Mouse (Mus musculus) CH12.LX (cell line): Measurements from ENCODE around the gene Igfbp1.

ENCODE experiments used
- CHD2 ChIP-seq: IDR thresholded peaks from 2 replicates; pipeline ENCODE4 v1.6.1; 2011; ENCODE audit warnings: low read length, improper control_type of control experiment
- CTCF ChIP-seq, 2 experiments: IDR thresholded peaks in 1 of 2; conservative IDR thresholded peaks in 1 of 2; 2 replicates each; pipeline ENCODE4 v1.5.1; 2011 to 2012; ENCODE audit warnings: low read depth in 2 of 2, low read length in 2 of 2, improper control_type of control experiment in 1 of 2, inconsistent platforms in 1 of 2, mild to moderate bottlenecking in 1 of 2, moderate library complexity in 1 of 2
- MAX ChIP-seq: IDR thresholded peaks from 2 replicates; pipeline ENCODE4 v1.6.1; 2011; ENCODE audit warnings: low read length, improper control_type of control experiment
- POLR2A ChIP-seq: IDR thresholded peaks from 2 replicates; pipeline ENCODE4 v1.6.1; 2011; ENCODE audit warnings: low read depth, mild to moderate bottlenecking, improper control_type of control experiment, low read length
- POLR2AphosphoS2 ChIP-seq: IDR thresholded peaks from 2 replicates; pipeline ENCODE4 v1.6.1; 2011; ENCODE audit warnings: low read depth, low read length, improper control_type of control experiment
- USF1 ChIP-seq: IDR thresholded peaks from 2 replicates; pipeline ENCODE4 v1.6.1; 2014; ENCODE audit warnings: low read depth, mild to moderate bottlenecking, inconsistent platforms, low read length, improper control_type of control experiment
- ZC3H11A ChIP-seq: IDR thresholded peaks from 2 replicates; pipeline ENCODE4 v1.6.1; 2012; ENCODE audit warnings: low read depth, mild to moderate bottlenecking, inconsistent platforms, low read length, improper control_type of control experiment
- ZKSCAN1 ChIP-seq: IDR thresholded peaks from 2 replicates; pipeline ENCODE4 v1.6.1; 2012; ENCODE audit warnings: low read depth, inconsistent platforms, low read length, improper control_type of control experiment, borderline replicate concordance

- TF ChIP-seq ZKSCAN1 = no peak
- no peak for TF ChIP-seq USF1
- TF ChIP-seq CTCF (conservative IDR thresholded peaks at IDR 0.05 in 1 of 2, IDR thresholded peaks at IDR 0.05 in 1 of 2; ENCODE audit: low read depth in 2 of 2, low read length in 2 of 2) = no peak
- no peak for TF ChIP-seq POLR2A
- TF ChIP-seq POLR2AphosphoS2 = no peak
- no peak for TF ChIP-seq MAX
- no peak for TF ChIP-seq ZC3H11A
- no peak for TF ChIP-seq CHD2
These were observed 6.3 kb downstream of the Igfbp1 start for GRCm38 (mm10) chr11:7203846-7204245.
